Mouse (Mus musculus): ENCODE measurements around the gene Ccin.

Ccin gene

GRCm38 (mm10) chr4:43983181-43983580, at the start of gene Ccin:
Gene Ccin (plus strand): TSS chr4:43983483.
- DNase-seq, result no peak

DNA sequence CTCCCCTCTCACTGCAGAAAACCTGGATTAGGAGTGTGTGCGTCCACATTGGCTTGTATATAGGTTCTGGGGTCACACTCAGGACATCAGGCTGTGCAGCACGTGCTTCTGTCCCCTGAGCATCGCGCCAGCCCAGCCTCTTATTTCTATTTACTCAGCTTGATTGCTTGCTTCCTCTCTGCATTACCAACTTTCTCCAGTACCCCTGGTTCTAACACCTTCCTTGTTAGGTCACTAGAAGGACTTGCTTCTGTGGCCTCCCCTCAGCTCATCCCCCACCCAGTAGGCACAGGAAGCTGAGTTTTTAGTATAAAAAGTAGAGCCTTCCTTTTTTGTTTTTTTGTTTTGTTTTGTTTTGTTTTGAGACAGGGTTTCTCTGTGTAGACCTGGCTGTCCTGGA, 47.1 kb upstream of the Ccin start:
- no peak for DNase-seq

- DNase-seq, result no peak
These were observed 46.3 kb upstream of the Ccin start for GRCm38 (mm10) chr4:43936749-43937674.

GRCm38 (mm10) chr4:43941315-43941714, 42.0 kb upstream of the Ccin start:
- DNase-seq, result no peak

DNA sequence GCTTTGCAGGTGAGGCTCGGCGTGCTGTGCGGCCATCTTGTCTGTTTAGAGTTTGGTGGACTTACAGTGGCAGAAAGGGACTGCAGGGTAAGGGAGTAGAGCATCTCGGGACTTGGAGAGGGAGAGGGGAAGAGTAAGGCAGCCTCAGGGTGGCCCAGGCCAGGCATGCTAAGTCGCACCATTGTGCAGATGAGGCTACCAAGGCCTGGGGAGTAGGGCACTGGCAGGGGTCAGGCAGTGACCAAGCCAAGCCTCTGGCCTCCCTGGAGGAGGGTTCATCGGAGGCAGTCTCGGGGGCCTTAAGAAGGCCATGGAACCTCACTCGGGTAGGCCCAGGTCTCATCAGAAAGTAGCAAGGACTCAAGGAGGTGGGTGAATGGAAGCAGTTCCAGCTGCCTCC, 40.9 kb upstream of the Ccin start:
- DNase-seq, result no peak

DNA sequence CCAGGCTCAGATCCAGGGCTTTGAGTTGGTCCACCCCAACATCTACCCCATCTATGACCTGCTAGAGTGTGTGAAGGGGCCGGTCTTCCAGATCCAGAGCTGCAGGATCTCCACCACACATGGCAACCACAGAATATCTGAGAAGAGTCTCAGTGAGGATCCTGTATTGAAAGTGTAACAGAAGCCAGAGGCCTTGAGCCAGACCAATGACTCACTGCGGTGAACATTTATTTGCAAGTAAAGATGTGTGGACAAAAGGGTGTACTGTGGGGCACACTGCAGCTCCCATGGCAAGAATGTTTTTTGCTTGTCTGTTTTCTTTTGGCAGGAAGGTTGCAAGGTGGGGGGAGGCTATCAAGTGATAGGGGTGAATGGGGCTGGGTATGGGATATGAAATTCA, 35.7 kb upstream of the Ccin start:
- no peak for DNase-seq

- DNase-seq, result peak; percentile 74 to 77
These were observed 25.9 kb upstream of the Ccin start, which contains the start of gene Glipr2 for GRCm38 (mm10) chr4:43957292-43957845. Gene Glipr2 (plus strand): TSS chr4:43957401.

DNA sequence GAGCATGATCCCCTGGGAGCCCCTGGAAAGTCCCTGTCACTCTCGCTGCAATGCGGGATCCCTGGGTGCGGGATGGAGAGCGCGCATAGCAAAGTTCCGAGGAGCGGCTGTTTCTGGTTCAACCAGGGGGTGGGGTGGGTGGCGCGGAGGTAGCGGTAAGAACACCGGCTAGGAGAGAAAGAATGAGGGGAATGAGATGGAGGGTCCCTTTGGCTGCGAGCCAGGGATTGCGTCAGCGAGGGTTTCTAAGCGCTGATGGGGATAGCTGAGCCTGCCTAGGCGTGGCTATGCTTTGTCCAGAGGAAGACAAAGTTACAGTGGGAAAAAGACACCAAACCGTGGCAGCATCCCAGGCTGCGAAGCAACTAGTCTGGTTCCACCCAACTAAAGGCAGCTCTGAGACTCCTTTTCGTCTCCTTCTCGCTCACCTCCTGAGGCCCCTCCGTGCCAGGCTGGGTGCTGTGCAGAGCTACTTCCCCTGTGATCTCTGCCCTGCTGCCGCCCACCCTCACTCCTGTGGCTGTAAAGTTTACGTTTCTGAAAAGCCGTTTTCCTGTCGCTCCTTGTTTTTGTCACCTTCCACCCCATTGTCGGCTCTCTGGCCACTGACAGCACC, 25.3 kb upstream of the Ccin start:
- peak; percentile 36 to 40 for DNase-seq

DNA sequence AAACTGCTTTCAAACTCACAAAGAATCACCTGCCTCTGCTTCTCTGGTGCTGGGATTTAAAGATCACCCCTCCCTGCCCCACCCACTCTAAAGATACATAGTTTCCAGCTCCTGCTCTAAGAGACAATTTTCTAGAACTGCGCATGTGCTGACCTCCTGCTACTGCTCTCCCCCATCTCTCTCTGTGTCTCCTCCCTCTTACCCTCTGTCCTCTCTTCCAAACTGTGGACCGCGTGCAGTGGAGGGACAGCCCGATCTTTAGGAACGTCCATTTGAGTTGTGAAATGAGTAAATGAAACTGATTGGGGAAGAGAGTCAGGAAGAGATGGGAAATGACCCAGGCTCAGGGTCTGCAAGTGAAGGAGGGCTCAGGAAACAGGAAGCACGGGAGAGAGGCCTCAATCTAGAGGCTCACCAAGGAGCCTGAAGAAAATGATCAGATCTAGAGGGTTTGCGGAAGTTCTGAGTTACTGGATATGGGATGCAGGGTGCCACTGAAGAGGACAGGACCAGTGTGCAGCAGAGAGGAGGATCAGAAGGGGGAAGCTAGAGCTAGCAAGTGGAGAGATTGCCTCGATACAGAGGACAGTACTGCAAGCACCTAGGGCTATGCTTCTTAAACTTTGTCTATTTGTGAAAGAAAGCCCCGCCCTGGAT, 23.6 kb upstream of the Ccin start:
- DNase-seq, result no peak

- no peak for DNase-seq
These were observed 23.1 kb upstream of the Ccin start for GRCm38 (mm10) chr4:43960207-43960606.

- peak; percentile 54 to 73 for DNase-seq
These were observed 18.9 kb upstream of the Ccin start for GRCm38 (mm10) chr4:43964326-43964833.

GRCm38 (mm10) chr4:43964951-43965684, 18.2 kb upstream of the Ccin start:
- no peak for DNase-seq

DNA sequence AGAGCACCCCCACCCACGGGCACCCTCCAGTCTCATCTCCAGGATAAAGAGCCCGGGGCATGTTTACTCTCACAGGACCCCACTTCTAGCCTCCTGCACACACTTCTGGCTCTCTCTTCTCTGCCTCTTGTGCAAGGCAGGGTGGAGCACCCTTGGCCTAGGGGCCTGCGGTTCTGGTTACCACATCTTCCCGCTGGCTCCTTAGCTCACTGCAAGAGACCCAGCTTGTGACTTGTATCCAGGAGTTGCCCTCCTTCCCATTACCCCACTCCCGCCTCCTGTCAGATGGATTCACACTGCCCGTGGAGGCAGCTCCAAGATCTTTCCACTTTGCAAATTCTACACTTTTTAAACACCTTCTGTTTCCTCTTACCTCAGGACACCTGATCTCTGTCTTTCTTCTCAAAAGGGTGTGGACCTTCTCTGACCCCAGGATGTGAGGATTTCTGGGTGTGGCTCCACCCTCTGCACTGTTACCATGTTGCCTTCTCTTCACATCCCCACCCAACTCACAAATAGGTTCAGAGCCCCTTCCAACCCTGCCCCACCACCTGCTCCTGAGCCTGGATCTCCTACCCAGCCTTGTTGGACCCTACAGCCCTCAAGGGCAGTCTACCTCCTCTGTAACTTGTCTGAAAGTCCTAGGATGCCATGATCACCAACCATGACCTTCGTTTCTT, 17.3 kb upstream of the Ccin start:
- no peak for DNase-seq

DNA sequence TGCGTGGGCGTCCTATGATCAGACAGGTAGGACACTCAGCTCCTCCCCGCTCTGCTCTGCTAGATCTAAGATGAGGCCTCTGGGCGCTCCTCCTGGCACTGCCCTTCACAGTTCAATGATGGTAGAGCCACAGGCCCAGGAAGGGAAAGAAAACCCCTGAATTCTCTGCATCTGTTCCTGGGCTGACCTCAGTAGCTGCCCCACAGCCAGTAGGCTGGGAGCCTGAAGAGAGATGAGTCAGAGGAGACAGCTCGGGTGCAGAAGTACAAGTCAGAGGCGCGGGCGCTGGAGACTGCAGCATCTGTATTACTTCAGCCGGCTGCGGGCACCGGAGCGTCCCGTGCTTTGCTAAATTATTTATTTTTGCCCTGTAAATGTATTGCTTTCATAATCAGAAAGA, 14.6 kb upstream of the Ccin start:
- DNase-seq, result peak; percentile 83 to 89

GRCm38 (mm10) chr4:43969373-43969772, 13.9 kb upstream of the Ccin start:
- no peak for DNase-seq

GRCm38 (mm10) chr4:43970393-43971330, 12.6 kb upstream of the Ccin start:
- DNase-seq, result no peak

GRCm38 (mm10) chr4:43971541-43972136, 11.6 kb upstream of the Ccin start:
- DNase-seq, result no peak

DNA sequence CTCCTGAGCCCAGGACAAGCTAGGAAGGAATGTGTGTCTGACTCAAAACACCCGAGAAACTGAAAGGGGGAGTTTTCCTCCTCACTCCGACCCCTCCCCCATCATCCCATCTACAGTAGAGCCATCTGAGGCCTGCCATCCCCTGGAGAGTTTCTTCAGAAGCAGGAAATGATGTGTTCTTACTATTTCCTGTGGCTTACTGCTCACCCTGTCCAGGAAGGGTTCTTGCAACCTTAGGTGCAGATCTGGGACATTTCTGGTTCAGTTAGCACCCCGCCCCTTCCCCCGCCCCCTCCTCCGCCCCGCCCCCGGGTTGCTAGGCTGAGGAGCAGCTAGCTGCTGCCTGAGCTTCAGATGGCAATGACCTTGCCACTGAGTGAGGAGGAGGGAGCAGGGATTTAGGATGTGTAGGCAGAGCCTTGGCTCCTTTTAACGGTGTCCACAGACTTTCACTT, 11.1 kb upstream of the Ccin start:
- peak; percentile 49 to 80 for DNase-seq

- peak; percentile 14 to 62 for DNase-seq
These were observed 9.7 kb upstream of the Ccin start for GRCm38 (mm10) chr4:43973526-43973981.
